Mouse (Mus musculus) cerebellum, adult 9-10 months (tissue): ENCODE data around the gene Hoxa11.

Experiments
- DNase-seq: peaks from one replicate; pipeline ENCODE4 v3.0.0; 2022

The Hoxa11 gene

DNA sequence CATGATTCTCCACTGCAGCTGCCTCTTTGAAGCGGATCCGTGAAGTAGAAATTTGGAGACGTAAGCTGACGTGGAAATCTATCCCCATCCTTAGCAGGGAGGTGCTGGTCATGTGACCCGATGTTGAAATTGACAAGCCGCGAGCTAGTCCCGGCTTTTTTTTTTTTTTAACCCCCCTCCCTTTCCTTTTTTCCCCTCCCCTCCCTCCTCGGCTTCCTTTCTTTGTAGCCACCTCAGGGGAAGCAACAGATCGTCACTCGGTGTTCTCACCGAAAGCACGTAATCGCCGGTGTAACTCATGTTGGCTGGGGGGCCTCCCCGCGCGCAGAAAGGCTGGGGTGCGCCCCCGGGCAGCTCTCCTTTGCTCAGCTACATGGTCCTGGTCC lies at the start of gene Hoxa11:
Gene Hoxa11 (minus strand): TSS at position 54 of the 386 bp plus-strand sequence.
- DNase-seq: no peak

DNA sequence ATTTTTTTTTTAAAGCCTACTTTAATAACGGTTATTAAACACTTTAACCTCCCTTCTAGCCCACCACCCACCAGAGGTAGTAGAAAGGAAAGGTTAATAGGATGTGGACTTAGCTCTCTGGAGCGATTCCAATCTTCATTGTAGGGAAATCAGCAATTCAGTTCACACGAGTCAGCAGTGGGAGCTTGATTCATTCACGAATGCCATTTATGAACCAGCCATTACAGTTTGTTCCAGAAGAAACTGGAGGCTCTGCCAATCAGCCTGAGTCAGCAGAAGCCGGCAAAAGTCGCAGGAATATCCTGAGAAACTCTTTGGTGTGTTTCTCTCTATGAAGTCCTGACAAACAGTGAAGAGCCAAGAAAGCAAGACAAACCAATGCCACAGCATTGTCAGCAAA lies 49.0 kb upstream of the Hoxa11 start:
- DNase-seq: no peak

DNA sequence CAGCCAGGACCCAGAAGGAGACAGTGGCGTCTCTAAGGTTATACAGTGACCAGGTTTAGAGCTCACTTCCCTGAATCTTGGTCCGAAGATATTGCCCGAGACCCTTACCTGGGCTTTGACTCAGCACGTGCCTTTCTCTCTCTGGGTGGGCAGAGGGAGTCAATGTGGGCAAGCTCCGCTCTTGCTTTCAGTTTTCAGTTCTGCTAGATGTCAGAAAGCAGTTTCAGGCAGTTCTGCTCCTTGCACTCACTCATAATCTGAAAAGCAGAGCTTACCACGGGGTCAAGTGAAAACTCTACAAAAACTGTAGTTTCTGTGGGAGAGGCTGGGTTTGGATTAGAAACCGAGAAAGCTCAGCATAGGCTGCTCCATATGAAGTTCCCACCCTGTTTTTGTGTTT lies 46.7 kb upstream of the Hoxa11 start:
- no peak for DNase-seq

DNA sequence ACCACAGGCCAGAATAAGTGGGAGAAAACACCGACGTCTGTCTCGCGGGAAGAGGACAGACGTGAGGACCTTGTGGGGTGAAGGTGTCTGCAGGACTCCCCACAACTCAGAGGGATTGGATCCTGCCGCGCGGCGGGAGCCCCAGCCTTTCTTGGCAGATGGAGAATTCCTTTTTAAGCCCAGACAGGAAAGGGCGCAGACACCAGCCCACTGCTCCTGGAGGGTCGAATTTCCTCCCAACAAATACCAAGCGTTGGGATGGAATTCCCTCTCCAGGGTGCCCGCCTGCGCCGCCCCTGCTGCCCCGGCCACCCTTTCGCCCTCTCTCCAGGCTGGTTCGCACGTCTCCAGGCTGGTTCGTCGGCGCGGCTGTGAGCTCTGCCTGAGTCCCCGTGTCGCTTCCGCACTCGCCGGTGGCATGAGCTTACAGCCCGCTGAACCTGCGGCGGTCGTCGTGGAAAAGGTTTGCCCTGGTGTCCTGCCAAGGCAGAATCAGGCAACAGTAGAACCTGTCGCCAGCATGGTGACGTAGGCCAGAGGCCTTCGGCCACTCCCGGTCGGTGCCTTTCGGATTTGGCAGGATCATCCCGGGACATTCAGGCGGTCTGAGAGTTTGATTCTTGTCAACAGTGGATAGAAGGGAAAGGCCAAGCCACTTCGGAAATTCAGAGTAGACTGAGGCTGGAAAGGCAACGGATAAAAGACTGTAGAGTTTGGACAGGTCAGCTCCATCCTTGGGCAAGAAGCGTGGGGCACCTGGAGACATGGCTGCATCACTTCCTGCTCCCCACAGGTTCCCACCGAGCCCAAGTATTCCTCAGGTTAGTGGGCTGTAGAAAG lies 45.6 kb upstream of the Hoxa11 start:
- DNase-seq: no peak

DNA sequence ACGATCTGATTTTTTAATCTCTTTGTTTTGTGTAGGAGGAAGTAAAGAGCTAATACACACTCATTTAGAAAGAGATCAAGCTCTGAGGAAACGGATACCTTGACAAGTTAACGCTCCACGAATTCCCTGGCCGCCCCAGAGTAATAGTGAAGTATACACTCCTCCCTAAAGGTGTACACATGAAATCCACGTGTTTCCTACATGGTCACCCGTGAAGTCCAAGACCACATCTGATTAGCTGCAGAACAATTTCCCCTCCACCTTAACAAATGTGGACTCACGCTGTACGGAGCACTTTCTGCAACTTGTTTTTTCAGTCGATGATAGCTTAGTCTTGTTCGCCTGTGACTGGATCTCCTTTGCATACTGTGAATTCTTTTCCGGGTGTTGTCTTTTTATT lies 44.6 kb upstream of the Hoxa11 start:
- no peak for DNase-seq

DNA sequence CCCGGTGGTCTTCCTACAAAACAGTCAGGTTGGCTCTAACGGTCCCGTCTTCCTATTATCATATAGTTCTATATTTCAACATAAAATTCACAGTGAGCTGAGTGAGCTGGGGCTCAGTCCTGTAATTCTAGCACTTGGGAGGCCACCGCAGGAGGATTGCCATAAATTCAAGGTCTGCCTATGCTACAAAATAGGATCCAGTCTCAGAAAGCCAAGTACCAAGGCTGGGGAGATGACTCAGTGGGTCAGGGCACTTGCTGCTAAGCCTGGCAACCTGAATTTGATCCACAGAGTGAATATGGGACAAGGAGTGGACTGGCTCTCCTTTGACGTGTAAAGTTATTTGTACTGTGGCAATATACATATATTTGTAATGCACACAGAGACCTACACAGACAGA lies 38.3 kb upstream of the Hoxa11 start:
- no peak for DNase-seq

DNA sequence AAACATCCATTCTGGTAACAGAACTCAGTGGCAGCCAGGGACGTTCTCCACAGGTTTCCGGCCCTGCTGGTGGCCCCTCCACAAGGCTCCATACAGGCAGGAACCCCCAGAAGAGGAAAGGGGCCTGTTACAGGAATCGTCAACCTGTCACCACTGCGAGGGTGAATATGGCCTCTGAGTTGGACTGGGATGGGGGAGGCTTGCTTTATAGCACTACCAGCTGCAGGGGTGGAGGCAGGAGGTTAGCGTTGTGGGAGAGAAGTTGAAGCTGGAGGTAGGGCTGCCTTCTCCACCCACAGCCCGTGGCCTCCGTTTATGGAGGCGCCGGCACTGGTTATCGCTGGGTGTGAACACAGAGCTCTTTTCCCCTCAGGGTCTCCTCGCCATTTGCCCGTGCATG lies 35.5 kb upstream of the Hoxa11 start:
- DNase-seq: no peak

DNA sequence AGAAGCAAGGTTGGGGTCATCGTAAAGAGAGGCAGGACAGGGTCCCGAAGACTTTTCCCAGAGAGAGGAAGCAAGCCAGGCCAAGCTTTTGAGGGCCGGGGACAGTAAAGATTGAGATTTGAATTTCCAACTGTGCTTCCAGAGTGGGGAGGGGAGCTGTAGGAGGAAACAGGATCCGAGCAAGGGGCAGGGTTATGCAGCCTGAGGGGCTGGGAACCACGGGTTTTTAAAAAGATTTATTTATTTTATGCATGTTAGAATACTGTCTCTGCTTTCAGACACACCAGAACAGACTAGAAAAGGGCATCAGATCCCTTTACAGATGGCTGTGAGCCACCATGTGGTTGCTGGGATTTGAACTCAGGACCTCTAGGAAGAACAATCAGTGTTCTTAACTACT lies 31.3 kb upstream of the Hoxa11 start:
- no peak for DNase-seq

DNA sequence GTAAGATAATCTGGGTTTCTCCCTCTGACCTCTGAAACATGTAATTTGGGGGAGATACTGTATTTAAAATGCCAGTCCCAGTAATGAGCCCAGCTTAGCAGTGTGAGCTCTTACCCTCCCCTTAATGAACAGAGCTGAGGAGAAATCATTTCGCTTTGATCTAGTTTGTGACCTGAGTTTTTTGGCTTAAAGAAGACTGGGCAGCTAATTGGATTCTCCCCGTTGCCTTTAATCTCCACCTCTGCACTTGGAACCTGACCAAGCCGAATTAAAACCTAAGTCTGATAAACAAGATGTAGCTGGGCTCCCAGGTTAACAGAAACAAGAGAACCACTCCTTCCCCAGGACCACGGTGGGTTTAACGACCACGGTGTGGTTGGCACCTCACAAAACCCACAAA lies 30.8 kb upstream of the Hoxa11 start:
- no peak for DNase-seq

DNA sequence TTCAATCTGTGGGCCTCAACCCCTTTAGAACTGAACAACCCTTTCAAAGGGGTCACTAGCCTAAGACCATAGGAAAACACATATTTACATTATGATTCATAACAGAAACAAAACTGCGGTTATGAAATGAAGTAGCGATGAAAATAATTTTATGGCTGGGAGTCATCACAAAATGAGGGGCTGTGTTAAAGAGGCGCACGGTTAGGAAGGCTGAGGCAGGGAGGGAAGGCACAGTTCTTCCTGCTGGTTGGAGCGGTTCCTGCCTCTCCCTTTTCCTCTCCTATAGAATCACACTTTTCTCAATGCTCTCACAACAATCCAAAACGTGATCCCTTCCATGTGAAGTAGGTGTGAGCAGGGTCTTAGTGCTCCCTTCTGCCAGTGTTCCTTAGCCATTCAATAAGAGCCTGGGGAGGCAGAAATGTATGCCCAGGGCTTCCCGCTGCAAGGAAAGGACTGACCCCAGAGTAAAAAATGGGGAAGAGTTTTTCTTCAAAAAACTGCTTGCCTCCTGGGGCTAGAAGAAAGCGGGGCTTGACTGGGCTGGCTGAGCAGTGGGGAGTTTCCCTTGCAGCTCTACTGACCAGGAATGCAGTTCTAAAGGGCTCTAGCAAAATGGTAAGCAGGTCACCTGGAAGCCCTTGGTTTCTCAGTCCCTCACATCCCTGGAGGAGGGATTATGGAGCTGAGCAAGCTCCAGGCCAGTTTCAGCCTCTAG lies 30.1 kb upstream of the Hoxa11 start:
- no peak for DNase-seq

DNA sequence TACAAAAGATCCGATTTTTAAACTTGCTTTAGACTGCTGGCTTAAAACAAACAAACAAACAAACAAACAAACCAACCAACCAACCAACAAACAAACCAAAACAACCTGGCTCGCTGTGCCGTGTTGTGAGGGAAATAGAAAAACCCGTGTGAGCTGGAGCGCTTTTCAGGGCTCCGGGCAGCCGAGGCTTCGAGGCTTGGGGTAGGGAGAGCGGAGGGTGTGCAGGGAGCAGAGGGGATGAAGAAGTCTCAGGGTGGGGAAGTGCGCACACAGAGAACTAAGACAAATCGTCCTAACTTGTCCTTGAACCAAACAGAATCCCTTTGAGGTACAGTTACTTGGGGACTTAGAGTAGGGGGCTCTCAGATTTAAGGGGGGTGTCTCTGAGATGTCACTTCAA lies 29.0 kb upstream of the Hoxa11 start:
- DNase-seq: no peak

DNA sequence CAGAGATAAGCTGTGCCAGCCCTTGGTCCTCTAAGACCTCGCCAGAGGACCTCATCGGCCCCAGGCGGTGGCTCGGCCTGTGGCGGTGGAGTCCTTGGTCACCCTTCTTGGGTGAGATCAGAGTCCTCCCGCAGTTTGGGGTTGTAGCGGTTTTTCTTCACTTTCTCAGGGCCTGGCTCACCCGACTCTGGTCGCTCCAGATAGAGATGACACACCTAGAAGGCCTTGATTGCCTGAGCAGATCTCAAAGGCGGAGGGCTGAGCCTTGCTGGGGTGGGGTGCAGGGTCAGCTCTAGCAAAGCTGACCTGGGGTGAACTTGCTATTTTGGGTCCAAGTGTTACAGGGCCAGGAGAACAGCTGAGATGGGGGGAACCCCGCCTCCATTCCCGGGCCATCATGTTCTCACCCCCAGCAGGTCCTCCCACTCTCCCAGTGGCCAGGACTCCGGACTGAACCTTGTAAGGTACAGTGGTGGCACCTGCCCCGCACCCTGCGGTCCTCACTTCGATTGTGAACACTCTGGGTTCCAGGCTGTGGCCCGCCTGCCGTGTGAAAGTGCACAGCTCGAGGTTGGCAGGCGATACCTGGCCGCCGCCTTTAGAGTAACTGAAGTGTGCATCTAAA lies 28.2 kb upstream of the Hoxa11 start:
- DNase-seq: no peak

DNA sequence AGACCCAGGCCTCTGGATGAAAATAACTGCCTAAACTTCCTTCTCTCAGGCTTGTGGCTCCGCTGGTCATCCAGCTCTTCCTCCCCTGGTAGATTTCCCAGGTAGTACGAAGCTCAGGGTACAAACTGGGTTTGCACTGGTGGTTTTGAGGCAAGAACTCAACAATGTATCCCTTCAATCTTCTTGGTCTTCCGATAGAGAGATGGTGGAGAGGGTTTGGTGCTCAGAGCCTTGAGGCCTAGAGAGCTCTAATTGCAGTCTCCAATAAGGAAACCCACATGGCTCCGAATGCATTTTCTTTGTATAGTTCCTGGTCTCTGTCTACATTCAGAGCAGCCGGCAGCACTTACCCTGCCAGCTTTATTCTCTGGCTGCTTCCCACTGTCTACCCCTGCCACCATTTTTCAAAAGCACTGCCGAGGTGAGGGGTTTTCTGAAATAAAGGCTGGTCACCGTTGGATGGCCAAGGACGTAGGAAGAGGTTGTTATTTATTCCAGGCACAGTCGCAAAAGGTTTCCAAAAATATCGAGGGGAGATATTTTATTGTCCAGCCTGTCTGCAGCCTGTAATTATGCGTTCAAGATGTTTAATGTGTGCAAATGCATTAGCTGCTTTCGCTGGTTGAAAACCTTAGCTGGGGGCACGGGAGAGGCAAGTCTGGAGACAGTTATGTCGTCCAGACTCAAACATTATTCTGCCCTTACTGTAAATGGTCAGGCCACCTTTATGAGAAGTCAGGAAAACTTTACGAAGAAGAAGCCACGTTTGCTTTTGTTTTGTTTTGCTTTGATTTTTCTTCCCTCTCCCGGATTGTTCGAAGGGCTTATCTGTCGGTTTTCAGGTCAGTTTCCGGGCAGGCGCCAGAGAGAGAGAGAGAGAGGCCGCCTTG lies 27.4 kb upstream of the Hoxa11 start:
- DNase-seq: no peak

DNA sequence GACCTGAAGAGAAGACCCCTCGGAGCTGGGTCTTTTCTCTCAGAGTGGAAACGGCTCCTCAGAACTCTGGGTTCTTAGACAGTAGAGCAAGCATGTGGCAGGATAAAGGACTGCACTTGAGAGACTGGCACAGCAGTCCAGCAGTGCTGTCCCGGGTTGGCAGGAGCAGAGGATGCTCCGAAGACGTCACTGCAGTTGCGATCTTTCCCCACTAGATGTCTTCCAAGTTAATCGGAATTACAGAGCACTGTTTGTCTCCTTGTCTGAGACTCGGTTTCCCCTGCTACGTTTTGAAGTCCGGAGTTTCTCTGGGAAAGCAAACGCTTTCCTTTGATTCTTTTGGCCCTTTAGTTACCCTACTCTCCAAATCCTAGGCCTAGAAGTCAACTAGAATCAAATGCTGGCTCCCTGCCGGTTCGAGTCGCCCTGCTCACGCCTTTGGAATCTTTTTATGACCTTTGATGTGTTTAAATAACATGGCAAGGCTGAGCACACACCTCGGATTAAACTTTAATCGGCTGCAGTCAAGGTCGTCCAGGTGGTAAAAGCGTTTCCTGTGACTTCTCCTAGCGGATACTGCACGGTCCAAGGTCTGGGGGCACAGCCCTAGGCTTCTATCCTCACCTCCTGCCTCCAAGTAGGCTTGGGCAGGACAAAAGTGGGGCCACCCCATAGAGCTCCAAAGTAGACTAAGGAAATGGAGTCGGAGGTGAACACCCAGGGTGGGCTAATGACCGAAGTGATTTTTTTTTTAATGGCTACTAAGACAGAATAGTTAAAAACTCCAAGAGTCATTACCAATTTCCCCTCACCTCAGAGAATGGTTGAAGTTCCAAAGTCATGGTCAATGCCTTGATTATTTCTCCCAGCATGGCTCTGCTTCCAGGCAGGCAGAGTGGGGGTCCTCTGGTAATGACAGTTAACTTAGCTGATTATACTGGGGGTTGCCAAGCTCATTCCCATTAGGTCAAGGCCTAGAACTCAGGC lies 25.2 kb upstream of the Hoxa11 start:
- peak; percentile 38 for DNase-seq

DNA sequence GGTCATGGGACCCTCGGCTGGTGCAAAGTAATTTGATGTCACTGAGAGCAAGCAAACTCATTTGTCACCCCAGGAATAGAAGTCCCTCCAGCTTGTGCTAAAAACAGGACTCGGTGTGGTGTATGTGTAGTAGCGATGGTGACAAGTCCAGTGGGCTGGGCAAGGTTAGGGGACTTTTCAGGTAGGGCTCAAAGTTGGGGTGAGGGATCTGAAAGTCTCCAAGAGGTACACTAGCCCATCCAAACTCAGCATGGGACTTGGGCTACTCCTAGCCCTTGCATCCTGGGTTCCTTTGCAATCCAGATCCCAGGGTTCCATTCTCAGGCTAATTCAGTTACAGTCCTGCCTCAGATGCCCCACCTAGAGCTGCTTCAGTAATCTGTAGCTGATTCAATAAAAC lies 23.1 kb upstream of the Hoxa11 start:
- DNase-seq: no peak

DNA sequence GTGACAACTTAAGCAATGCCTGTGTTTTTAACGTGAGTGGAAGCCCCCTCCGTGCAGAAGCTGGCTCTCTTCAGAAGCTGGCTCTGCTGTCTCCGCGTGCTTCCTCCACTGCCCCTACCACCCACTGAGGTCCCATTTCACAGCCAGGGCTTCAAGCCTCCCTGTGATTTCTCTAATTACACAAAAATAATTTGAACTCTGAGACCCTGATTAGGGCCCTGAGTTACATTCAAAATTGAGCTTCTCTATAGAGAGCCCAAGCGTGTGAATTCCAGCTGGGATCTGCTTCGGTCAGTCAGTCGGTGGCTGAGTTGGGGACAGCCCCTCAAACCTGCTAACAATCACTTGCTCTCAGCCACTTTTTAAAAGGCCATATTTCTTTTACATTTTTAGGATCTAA lies 22.7 kb upstream of the Hoxa11 start:
- DNase-seq: no peak

DNA sequence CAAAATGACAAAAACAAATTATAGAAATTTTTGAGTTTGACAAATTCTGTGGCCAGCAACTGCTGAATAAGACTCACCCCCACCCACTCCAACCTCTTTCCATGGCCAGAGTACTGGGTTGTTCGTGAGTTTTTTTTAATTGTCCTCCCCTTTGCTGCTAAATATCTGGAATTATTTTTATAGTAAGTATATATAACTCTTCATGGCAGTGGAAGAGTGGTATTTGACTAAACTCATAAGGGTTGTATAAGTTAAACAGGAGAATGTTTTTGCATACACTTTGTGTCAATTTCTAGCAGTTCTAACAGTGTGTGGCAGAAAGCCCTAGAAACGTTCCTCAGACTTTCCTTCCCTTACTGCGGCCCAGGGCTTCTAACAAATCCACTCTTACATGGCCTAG lies 22.1 kb upstream of the Hoxa11 start:
- no peak for DNase-seq

DNA sequence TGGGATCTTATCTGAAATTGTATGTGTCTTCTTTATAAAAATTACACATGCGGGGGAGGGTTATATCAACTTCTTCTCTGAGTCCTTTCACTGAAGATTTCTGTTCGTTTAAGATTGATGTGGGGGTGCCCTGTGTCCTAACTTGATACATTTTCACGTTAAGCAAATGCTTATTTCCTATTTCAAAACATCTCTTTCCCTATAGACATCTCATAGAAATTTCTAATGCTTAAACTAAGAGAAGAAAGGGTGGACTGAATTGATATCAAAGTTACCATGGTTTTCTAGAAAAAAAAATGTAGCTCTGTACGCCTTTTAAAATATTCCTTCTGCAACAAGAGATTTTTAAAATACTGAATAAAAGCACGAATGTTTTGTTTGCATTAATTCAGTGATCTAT lies 21.6 kb upstream of the Hoxa11 start:
- DNase-seq: no peak

DNA sequence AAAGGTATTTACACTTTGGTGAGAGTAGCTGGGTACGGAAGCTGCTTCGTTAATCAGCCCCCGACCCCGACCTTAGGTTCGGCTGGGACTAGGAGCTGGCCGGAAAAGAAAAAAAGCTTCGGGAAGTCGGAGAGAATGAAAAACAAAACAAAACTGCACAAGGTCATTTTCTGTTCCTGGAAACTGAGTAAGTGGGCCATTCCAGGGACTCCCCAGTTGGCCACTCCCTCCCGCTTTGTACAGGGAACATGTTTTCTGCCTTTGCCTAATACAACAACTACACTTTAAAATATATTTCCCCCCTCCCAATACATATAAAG lies 21.0 kb upstream of the Hoxa11 start:
- DNase-seq: no peak

DNA sequence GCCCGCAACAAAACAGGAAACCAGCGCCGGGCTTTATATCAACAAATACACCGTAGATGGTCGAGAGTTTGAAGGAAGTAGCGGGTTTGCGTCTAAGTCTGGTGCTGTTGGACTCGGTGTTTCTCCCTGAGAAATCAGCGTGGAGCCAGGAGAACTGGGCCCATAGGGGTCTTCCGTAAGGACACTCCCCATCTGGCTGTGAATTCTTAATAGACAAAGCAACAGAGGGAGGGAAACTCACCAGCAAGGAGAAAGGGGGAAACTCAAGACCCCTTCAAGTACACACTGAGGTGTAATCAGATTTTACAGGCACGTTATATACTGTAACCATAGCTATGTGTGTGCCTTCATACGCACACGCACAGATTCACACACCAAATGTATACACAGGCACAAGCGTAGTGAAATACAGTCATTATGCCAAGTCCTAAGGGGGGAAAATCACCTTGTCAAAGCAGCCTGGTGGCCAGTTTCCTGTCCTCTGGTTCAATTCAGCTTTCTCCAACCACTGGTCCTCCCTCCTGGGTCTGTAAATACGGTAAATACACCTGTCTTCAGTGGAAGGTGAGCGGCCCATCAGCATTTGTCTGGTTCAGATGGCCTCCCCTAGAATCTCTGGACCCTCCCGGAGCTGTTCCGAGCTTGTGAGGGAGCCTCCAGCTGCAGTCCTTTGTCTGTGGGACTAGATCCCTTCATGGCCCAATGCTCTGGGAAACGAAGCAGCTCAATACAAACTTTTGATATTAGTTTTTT lies 20.5 kb upstream of the Hoxa11 start:
- no peak for DNase-seq

DNA sequence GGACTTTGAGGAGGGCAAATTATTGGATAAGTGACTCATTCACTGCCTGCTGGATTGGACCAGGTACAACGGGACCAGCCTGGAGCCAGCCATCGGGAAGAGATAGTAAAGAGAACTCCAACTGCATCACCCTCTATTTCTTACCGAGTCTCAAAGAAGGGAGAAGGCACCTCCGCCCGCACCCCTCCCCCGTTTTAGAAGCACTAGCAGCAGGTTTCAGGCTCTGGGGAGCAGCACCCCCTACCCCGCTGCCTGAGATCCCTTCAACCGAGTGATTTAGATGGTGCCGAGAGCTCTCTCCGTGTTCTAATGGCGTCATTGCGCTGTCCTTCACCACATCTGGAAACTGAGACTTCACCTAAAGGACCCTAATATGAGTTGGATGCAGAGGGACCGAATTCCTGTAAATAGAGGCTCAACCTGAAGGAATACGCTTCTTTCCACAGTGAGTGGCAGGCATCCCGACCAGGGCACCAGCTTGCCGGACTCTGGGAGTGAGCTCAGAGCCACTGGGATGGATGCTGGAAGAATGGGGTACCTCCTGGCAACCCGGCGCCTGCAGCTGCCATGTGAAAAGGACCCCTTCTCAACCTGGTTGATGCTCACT lies 19.8 kb upstream of the Hoxa11 start:
- DNase-seq: no peak
